Mouse (Mus musculus) heart, postnatal 4 days (tissue): Measurements from ENCODE around the gene Exoc6b. TPM values are rescaled to one million over a fixed set of nuclear protein-coding genes. Genes with fewer than 3 reads are reported as not detected.
A peak's percentile ranks its signal among the peaks of the same experiment; 100 is the strongest.

Experiments
- DNase-seq: peaks from one replicate; pipeline ENCODE4 v3.0.0; 2021
- total RNA-seq, 2 experiments: library from RNA; stranded (reverse); gene quantifications; 2 replicates each; pipeline ENCODE4 v1.2.3; 2021

Exoc6b gene
- total RNA-seq, 2 experiments from 2014 or later: 22.4 to 29.3 TPM

GRCm38 (mm10) chr6:84726876-84727275 lies 342.4 kb downstream of the Exoc6b start:
- no peak for DNase-seq

GRCm38 (mm10) chr6:84713171-84713570 lies 356.1 kb downstream of the Exoc6b start:
- DNase-seq: no peak

GRCm38 (mm10) chr6:84710831-84711230 lies 358.5 kb downstream of the Exoc6b start:
- DNase-seq: no peak

GRCm38 (mm10) chr6:84708631-84709030 lies 360.7 kb downstream of the Exoc6b start:
- DNase-seq: no peak

GRCm38 (mm10) chr6:84699579-84699978 lies 369.7 kb downstream of the Exoc6b start:
- DNase-seq: no peak

GRCm38 (mm10) chr6:84698288-84698673 lies 371.0 kb downstream of the Exoc6b start:
- DNase-seq: no peak

GRCm38 (mm10) chr6:84697474-84698287 lies 371.6 kb downstream of the Exoc6b start:
- peak; percentile 35 for DNase-seq

- no peak for DNase-seq
These were observed 375.5 kb downstream of the Exoc6b start for GRCm38 (mm10) chr6:84693844-84694243.

- no peak for DNase-seq
These were observed 376.1 kb downstream of the Exoc6b start for GRCm38 (mm10) chr6:84693204-84693603.

GRCm38 (mm10) chr6:84691907-84692306 lies 377.4 kb downstream of the Exoc6b start:
- DNase-seq: no peak

GRCm38 (mm10) chr6:84677770-84678169 lies 391.5 kb downstream of the Exoc6b start:
- no peak for DNase-seq

GRCm38 (mm10) chr6:84674936-84675335 lies 394.4 kb downstream of the Exoc6b start:
- no peak for DNase-seq

GRCm38 (mm10) chr6:84674136-84674535 lies 395.2 kb downstream of the Exoc6b start:
- DNase-seq: peak; percentile 29

GRCm38 (mm10) chr6:84661451-84662112 lies 407.7 kb downstream of the Exoc6b start:
- DNase-seq: no peak

GRCm38 (mm10) chr6:84660982-84661381 lies 408.3 kb downstream of the Exoc6b start:
- no peak for DNase-seq

- no peak for DNase-seq
These were observed 412.2 kb downstream of the Exoc6b start for GRCm38 (mm10) chr6:84657091-84657490.

- no peak for DNase-seq
These were observed 412.6 kb downstream of the Exoc6b start for GRCm38 (mm10) chr6:84656680-84657079.

GRCm38 (mm10) chr6:84651902-84652301 lies 417.4 kb downstream of the Exoc6b start:
- DNase-seq: no peak

GRCm38 (mm10) chr6:84647197-84647596 lies 422.1 kb downstream of the Exoc6b start:
- DNase-seq: no peak

- no peak for DNase-seq
These were observed 422.6 kb downstream of the Exoc6b start for GRCm38 (mm10) chr6:84646696-84647095.

GRCm38 (mm10) chr6:84641062-84641431 lies 428.3 kb downstream of the Exoc6b start:
- DNase-seq: no peak

GRCm38 (mm10) chr6:84640324-84641061 lies 428.8 kb downstream of the Exoc6b start:
- peak; percentile 17 for DNase-seq

- peak; percentile 64 for DNase-seq
These were observed 431.1 kb downstream of the Exoc6b start for GRCm38 (mm10) chr6:84638206-84638605.
